Mouse (Mus musculus): ENCODE results near the gene Tbc1d23. TPM values are rescaled to one million over a fixed set of nuclear protein-coding genes. Genes with fewer than 3 reads are reported as not detected.

Tbc1d23 gene
- polyA plus RNA-seq, 1 experiment from 2014 or later = 19.9 TPM

Other genes with a start within 250 kb of the Tbc1d23 start
- gene Tmem45a2, start 160.1 kb downstream of the Tbc1d23 start, polyA plus RNA-seq (2015; fragmentation: Nextera tagmentation; extraction: Ambion mirVana) = 0.18 and 0.28 TPM in 2 replicates
- 41.1 and 42.4 TPM in 2 replicates for gene Tomm70a, start 109.8 kb downstream of the Tbc1d23 start, polyA plus RNA-seq (2015; fragmentation: Nextera tagmentation; extraction: Ambion mirVana)
- gene Nit2, start 64.2 kb downstream of the Tbc1d23 start, polyA plus RNA-seq (2015; fragmentation: Nextera tagmentation; extraction: Ambion mirVana) = 44.4 and 44.7 TPM in 2 replicates
- gene Tmem30c, start 61.4 kb upstream of the Tbc1d23 start, polyA plus RNA-seq (2015; fragmentation: Nextera tagmentation; extraction: Ambion mirVana) = 0.05 TPM in 1 of 2 replicates, not detected in the other
- 10.5 TPM in 2 replicates for gene Filip1l, start 121.6 kb upstream of the Tbc1d23 start, polyA plus RNA-seq (2015; fragmentation: Nextera tagmentation; extraction: Ambion mirVana)

Data from thymus, postnatal 0 days (tissue).